Mouse (Mus musculus) ES-Bruce4 (cell line): ENCODE measurements around the gene Sfxn4. TPM values are rescaled to one million over a fixed set of nuclear protein-coding genes. Genes with fewer than 3 reads are reported as not detected.
A peak's percentile ranks its signal among the peaks of the same experiment; 100 is the strongest.

Source experiments
- H3K27ac ChIP-seq: 2 replicates; pipeline ENCODE4 v1.5.1; 2012; ENCODE audit warnings: low read length, inconsistent platforms; ENCODE audit not compliant: insufficient read depth
- H3K27me3 ChIP-seq: 2 replicates; pipeline ENCODE4 v1.6.1; 2012; ENCODE audit warnings: mild to moderate bottlenecking, low read length, inconsistent platforms; ENCODE audit not compliant: control insufficient read depth, poor library complexity, insufficient read depth, severe bottlenecking
- H3K36me3 ChIP-seq: 2 replicates; pipeline ENCODE4 v1.6.1; 2012; ENCODE audit warnings: inconsistent platforms, mild to moderate bottlenecking, low read length, moderate library complexity; ENCODE audit not compliant: control insufficient read depth, poor library complexity, insufficient read depth, severe bottlenecking
- H3K4me1 ChIP-seq: one replicate; pipeline ENCODE4 v1.8.1; 2011; ENCODE audit warnings: low read length; ENCODE audit not compliant: control insufficient read depth, insufficient read depth
- H3K4me3 ChIP-seq: 2 replicates; pipeline ENCODE4 v1.5.1; 2011; ENCODE audit warnings: low read depth, mild to moderate bottlenecking, low read length
- H3K9ac ChIP-seq: 2 replicates; pipeline ENCODE4 v1.6.1; 2012; ENCODE audit warnings: low read depth, mild to moderate bottlenecking, inconsistent platforms; ENCODE audit not compliant: poor library complexity, severe bottlenecking
- H3K9me3 ChIP-seq: replicated peaks from 2 replicates; pipeline ENCODE4 v1.6.1; 2012; ENCODE audit warnings: mild to moderate bottlenecking, low read length, inconsistent platforms; ENCODE audit not compliant: control insufficient read depth, poor library complexity, insufficient read depth, severe bottlenecking
- CTCF ChIP-seq: IDR thresholded peaks from one replicate; pipeline ENCODE4 v1.8.1; 2011; ENCODE audit warnings: low read depth, low read length
- EP300 ChIP-seq: IDR thresholded peaks from 2 replicates; pipeline ENCODE4 v1.6.1; 2011; ENCODE audit warnings: low read depth, low read length; ENCODE audit not compliant: insufficient read depth
- POLR2A ChIP-seq: IDR thresholded peaks from one replicate; pipeline ENCODE4 v1.8.1; 2011; ENCODE audit warnings: low read length; ENCODE audit not compliant: insufficient read depth
- polyA plus RNA-seq: library from polyadenylated mRNA; stranded (reverse); fragments of >200 nt; gene quantifications from 2 replicates; pipeline ENCODE4 v1.2.4, GENCODE M21; 2011; ENCODE audit warnings: low read depth; ENCODE audit not compliant: missing spikeins, insufficient read depth, insufficient read length

Sfxn4 gene
- polyA plus RNA-seq, 1 experiment, result 2.8 TPM

DNA sequence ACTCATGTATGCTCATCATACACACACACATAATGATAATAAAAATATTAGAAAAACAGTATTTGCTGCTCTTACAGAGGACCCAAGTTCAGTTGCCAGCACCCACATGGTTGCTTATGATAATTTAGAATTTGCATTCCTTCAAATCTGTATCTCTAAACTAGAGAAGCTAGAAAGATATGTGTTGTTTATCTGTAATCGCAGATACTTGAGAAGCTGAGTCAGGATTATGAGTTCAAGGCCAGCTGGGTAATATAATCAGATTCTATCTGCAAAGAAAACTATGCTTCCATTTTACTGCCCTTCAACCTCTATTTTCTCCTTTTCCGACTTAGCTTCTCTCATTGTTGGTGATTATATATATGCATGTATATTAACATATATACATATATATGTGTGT, 63.9 kb downstream of the Sfxn4 start:
- Histone ChIP-seq H3K27me3 (no peaks in the 10 kb centered on the region), H3K9ac (no peak overlapping the region), H3K9me3 (no peaks in the 10 kb centered on the region), H3K36me3 (no peaks in the 10 kb centered on the region), H3K4me1 (no peaks in the 10 kb centered on the region), H3K4me3 (no peak overlapping the region), H3K27ac (no peak overlapping the region)
- TF ChIP-seq POLR2A (no peak), CTCF (no peak), EP300 (no peak)

DNA sequence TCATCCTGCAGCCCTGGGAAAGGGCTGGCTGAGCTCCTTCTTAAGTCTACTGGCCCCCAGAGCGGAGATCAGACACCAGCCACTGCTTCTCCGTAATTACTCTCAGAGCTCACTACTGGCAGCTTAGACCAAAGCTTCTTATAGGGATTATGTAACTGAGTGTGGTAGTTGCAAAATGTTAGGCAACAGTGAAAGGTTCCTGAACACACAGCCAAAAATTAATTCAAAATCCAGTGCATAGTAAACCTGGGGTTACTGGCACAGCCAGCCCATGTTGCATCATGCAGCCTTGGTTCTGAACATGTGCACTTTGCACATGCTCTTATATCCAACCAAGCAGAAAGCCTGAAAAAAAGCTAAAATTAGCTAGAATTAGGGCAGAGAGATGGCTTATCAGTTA, 66.0 kb downstream of the Sfxn4 start:
- no peaks in the 10 kb centered on the region for H3K36me3 ChIP-seq
- H3K27ac ChIP-seq, result no peak overlapping the region
- H3K4me3 ChIP-seq, result no peak overlapping the region
- no peaks in the 10 kb centered on the region for H3K9me3 ChIP-seq
- no peak for TF ChIP-seq POLR2A
- no peak for TF ChIP-seq EP300
- no peak for TF ChIP-seq CTCF
- H3K9ac ChIP-seq, result no peak overlapping the region
- H3K4me1 ChIP-seq, result no peaks in the 10 kb centered on the region
- H3K27me3 ChIP-seq, result no peaks in the 10 kb centered on the region

DNA sequence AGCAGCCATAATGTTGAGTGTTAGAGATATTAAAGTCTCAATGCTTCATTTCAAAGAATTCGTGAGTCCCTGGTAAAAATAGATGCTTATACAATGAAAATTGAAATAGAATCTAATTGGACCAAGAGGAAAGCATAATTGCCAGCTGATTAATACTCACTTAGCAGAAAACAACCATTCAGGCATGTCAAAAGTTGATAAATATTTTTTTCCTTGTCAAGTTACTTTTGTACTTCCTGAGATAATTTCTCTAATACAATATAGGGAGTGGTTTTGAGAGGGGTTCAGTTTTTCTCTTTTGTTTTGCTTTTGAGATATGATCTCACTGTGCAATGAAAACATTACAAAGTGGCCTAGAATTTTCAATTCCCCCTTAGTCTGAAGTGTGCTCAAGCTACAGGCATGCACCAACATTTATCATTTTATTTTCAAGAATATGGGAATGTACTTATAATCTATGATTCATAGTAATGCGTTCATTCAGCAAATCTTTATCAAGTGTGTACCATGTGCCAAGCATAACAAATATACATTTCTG, 68.0 kb downstream of the Sfxn4 start:
- H3K4me3 ChIP-seq, result no peak overlapping the region
- no peak overlapping the region for H3K27ac ChIP-seq
- H3K27me3 ChIP-seq, result no peaks in the 10 kb centered on the region
- H3K36me3 ChIP-seq, result peaks cover 4% of the 10 kb centered on the region; the same call in 1 of the 2 replicates
- H3K4me1 ChIP-seq, result no peaks in the 10 kb centered on the region
- no peaks in the 10 kb centered on the region for H3K9me3 ChIP-seq
- TF ChIP-seq EP300, result no peak
- TF ChIP-seq POLR2A, result no peak
- no peak for TF ChIP-seq CTCF
- no peak overlapping the region for H3K9ac ChIP-seq

DNA sequence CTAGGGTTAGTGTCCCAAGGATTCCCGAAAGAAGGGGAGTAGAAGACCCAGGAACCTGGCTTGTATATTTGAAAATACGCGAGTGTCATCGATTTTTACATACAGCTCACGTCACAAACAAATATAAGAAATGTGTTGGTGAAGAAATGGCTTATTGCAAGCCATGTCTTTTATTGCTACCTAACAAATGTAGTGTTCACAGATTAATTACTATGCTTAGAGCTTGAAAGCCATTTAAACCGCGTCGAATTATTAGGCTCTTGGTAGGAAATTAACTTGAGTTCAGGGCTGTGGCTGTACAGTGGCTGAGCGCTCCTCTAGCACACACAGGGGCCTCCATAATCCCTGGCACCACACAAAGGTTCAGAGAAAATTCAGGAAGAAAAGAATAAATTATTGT, 70.1 kb downstream of the Sfxn4 start:
- Histone ChIP-seq H3K27me3 (no peaks in the 10 kb centered on the region), H3K4me1 (no peaks in the 10 kb centered on the region), H3K9ac (peak overlapping the region; percentile 96), H3K9me3 (no peaks in the 10 kb centered on the region), H3K4me3 (peak overlapping the region; percentile 77), H3K36me3 (peaks cover 16% of the 10 kb centered on the region), H3K27ac (peak overlapping the region; percentile 63)
- TF ChIP-seq POLR2A, result no peak
- no peak for TF ChIP-seq CTCF
- no peak for TF ChIP-seq EP300

DNA sequence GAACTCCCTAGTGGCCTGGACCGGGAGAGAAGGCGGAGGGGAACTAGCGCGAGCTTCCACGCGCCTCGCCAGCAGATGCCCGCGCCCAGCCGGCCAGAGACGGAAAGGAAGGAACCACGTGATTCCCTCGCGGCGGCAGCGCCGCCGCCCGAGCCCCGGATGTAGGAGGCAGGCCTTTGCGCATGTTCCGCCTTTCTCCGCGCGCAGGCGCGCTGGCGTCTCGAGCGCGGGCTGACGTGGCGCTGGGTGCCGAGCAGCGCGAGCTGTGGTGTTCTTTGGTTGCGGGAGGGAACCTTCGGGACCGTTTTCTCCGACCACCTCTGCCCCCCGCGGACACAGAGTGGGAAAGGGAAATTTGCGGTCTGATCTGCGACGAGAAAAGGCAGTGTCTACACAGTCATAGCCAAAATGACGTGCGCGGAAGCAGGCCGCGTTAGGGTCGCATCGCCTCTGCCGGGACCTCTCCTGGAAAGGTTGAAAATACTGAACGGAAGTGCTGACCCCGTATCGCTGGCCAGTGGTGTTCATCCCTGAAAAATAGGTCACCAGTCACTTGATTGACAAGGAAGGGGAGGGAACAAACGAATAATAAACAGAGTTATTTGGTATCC, 70.6 kb downstream of the Sfxn4 start, which contains the start of gene Eif3a:
Eif3a (minus strand) TSS at position 108 of the 611 bp plus-strand sequence.
- peaks cover 16% of the 10 kb centered on the region for H3K36me3 ChIP-seq
- H3K9me3 ChIP-seq, result no peaks in the 10 kb centered on the region
- no peaks in the 10 kb centered on the region for H3K27me3 ChIP-seq
- peak; percentile 79 for TF ChIP-seq POLR2A
- no peak for TF ChIP-seq EP300
- no peak for TF ChIP-seq CTCF
- H3K4me1 ChIP-seq, result no peaks in the 10 kb centered on the region
- H3K27ac ChIP-seq, result peak within 1 kb of the TSS; percentile 63
- H3K9ac ChIP-seq, result peak within 1 kb of the TSS; percentile 96
- H3K4me3 ChIP-seq, result peak within 1 kb of the TSS; percentile 97

DNA sequence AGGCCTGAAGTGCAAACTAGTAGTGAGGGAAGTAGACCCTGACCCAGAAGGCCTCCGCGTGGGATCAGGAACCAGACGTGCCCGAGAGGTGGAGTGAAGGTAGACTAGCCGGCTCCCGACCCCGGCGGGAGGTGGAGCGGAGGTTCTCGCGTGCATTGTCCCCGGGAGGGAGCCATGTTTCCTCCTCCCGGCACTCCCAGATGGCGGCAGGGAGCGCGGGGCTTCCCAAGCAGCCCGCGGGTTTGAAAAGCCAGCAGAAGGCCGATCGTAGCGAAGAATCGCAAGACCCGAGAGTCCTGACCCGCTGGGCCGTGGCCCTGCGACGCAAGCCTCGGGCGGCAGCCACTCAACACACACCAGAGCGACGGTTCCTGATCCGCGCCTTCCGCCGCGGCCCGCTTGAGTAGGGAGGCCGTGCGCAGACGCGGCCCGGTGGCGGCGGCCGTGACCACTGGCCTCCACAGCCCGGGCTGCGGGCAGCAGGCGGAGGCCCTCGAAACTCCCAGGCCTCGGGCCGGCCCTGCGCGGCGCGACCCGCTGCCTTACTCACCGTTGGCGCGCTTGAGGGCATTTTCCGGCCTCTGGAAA, 71.3 kb downstream of the Sfxn4 start:
- Histone ChIP-seq H3K4me1 (no peaks in the 10 kb centered on the region), H3K27me3 (no peaks in the 10 kb centered on the region), H3K9ac (peak overlapping the region; percentile 96), H3K36me3 (peaks cover 19% of the 10 kb centered on the region), H3K9me3 (no peaks in the 10 kb centered on the region), H3K4me3 (peak overlapping the region; percentile 97), H3K27ac (peak overlapping the region; percentile 12)
- no peak for TF ChIP-seq CTCF
- TF ChIP-seq POLR2A, result no peak
- TF ChIP-seq EP300, result no peak
